Mouse (Mus musculus) lung, embryonic 16.5 days (tissue): Measurements from ENCODE around the gene Nfkbib. TPM values are rescaled to one million over a fixed set of nuclear protein-coding genes. Genes with fewer than 3 reads are reported as not detected.
A peak's percentile ranks its signal among the peaks of the same experiment; 100 is the strongest.

Source experiments
- ATAC-seq: fragments of 200-750 bp; cut with Nextera tagmentation; 2 replicates; pipeline ENCODE4 v1.8.0; 2017; ENCODE audit warnings: low read depth, mild to moderate bottlenecking, moderate library complexity
- H3K27ac ChIP-seq: fragments of 300-500 bp; sonication (generic); 2 replicates; pipeline ENCODE4 v1.5.1; 2014; ENCODE audit warnings: mild to moderate bottlenecking, control low read depth, low read length
- H3K27me3 ChIP-seq: fragments of 300-500 bp; sonication (generic); 2 replicates; pipeline ENCODE4 v1.6.1; 2014; ENCODE audit warnings: low read depth, low read length, mixed read lengths; ENCODE audit not compliant: control insufficient read depth, insufficient read depth
- H3K36me3 ChIP-seq: fragments of 300-500 bp; sonication (generic); 2 replicates; pipeline ENCODE4 v1.6.1; 2014; ENCODE audit warnings: low read length; ENCODE audit not compliant: control insufficient read depth, insufficient read depth
- H3K4me1 ChIP-seq: fragments of 300-500 bp; sonication (generic); replicated peaks from 2 replicates; pipeline ENCODE4 v1.6.1; 2014; ENCODE audit warnings: low read length, mixed read lengths; ENCODE audit not compliant: control insufficient read depth, insufficient read depth
- H3K4me2 ChIP-seq: fragments of 300-500 bp; sonication (generic); 2 replicates; pipeline ENCODE4 v1.6.1; 2014; ENCODE audit warnings: low read depth, low read length, control low read depth
- H3K4me3 ChIP-seq: fragments of 300-500 bp; sonication (generic); 2 replicates; pipeline ENCODE4 v1.5.1; 2014; ENCODE audit warnings: mild to moderate bottlenecking, low read length, control low read depth
- H3K9ac ChIP-seq: fragments of 300-500 bp; sonication (generic); 2 replicates; pipeline ENCODE4 v1.6.1; 2014; ENCODE audit warnings: low read length, control low read depth
- H3K9me3 ChIP-seq: fragments of 300-500 bp; sonication (generic); 2 replicates; pipeline ENCODE4 v1.6.1; 2016; ENCODE audit warnings: low read length; ENCODE audit not compliant: control insufficient read depth
- WGBS: fragments of 180-500 bp; shearing (Covaris S2); extraction: QIAGEN DNeasy Blood & Tissue Kit; methylation state at CpG from one replicate; pipeline ENCODE4 v1.1.7; 2014; 5-methylcytosine and 5-hydroxymethylcytosine counted together
- polyA plus RNA-seq: library from polyadenylated mRNA; unstranded; fragments of >200 nt; fragmentation: Nextera tagmentation; extraction: Ambion mirVana; gene quantifications from 2 replicates; pipeline ENCODE4 v1.2.1, GENCODE M21; 2015

Nfkbib gene
- polyA plus RNA-seq, 1 experiment from 2014 or later, result 35.3 TPM

- Histone ChIP-seq H3K9me3 (peaks cover 8% of the 10 kb centered on the region), H3K4me2 (peak overlapping the region; percentile 83), H3K36me3 (peaks cover 23% of the 10 kb centered on the region), H3K27me3 (no peaks in the 10 kb centered on the region), H3K4me3 (peak overlapping the region; percentile 52), H3K27ac (peak overlapping the region; percentile 13; the same call in 1 of the 2 replicates), H3K9ac (peak overlapping the region; percentile 54), H3K4me1 (peaks cover 9% of the 10 kb centered on the region)
- no peak for ATAC-seq
- 17% methylated on average over 11 of the region's 11 CpGs for WGBS
Measured at GRCm38 (mm10) chr7:28733211-28733610, 34.1 kb downstream of the Nfkbib start.

DNA sequence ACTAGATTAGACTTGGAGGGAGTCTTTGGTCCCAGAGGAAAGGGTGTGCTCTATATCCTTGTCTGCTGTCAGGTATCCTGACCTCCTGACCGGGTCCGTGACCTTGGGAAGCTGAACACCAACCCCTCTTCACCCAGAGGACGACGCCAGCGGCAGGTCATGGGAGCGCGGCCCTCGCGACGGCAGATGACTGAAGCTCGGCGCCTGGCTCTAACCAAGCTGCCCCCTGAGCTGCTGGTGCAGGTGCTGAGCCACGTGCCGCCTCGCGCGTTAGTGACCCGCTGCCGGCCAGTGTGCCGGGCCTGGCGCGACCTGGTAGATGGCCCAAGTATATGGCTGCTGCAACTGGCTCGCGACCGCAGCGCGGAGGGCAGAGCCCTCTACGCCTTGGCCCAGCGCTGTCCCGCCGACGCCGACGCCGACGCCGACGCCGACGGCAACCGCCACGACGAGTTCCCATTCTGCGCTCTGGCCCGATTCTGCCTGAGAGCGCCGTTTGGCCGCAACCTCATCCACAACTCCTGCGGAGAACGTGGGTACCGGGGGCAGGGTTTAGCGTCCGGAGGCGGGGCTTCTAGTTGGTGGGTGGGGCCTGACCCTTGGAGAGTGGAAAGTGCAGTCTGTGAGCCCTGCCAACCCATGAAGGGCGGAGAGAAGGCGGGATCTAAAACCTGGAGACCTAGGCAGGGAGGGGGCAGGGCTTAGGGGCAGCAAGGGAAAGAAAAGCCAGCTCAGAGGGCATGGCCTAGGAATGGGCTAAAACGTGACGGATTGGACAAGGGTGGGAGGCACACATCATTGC is 34.8 kb downstream of the Nfkbib start:
- H3K9me3 ChIP-seq, result peaks cover 8% of the 10 kb centered on the region
- H3K4me2 ChIP-seq, result peak overlapping the region; percentile 83
- peaks cover 18% of the 10 kb centered on the region for H3K36me3 ChIP-seq
- no peak overlapping the region; the same call in 1 of the 2 replicates for H3K27ac ChIP-seq
- peaks cover 9% of the 10 kb centered on the region for H3K4me1 ChIP-seq
- ATAC-seq, result peak; percentile 93
- H3K27me3 ChIP-seq, result no peaks in the 10 kb centered on the region
- H3K9ac ChIP-seq, result peak overlapping the region; percentile 54
- 4% methylated on average over 58 of the region's 58 CpGs for WGBS
- H3K4me3 ChIP-seq, result peak overlapping the region; percentile 52

- no peak overlapping the region for H3K4me2 ChIP-seq
Measured at GRCm38 (mm10) chr7:28727649-28728340, 39.5 kb downstream of the Nfkbib start.

GRCm38 (mm10) chr7:28726600-28726999 is 40.7 kb downstream of the Nfkbib start:
- Histone ChIP-seq H3K9me3 (peaks cover 8% of the 10 kb centered on the region), H3K27me3 (no peaks in the 10 kb centered on the region), H3K9ac (no peak overlapping the region; the same call in 1 of the 2 replicates), H3K27ac (no peak overlapping the region), H3K4me2 (no peak overlapping the region), H3K36me3 (peaks cover 17% of the 10 kb centered on the region), H3K4me3 (no peak overlapping the region), H3K4me1 (no peaks in the 10 kb centered on the region)
- peak; percentile 69; the same call in 1 of the 2 replicates for ATAC-seq
- 6% methylated on average over 14 of the region's 14 CpGs for WGBS

More at GRCm38 (mm10) chr7:28727649-28728340, 39.5 kb downstream of the Nfkbib start:
- 61% methylated on average over 10 of the region's 10 CpGs for whole genome bisulfite sequencing
- Histone ChIP-seq H3K36me3 (peaks cover 17% of the 10 kb centered on the region), H3K27ac (no peak overlapping the region), H3K27me3 (no peaks in the 10 kb centered on the region), H3K9me3 (peaks cover 8% of the 10 kb centered on the region), H3K9ac (no peak overlapping the region), H3K4me1 (peaks cover 5% of the 10 kb centered on the region), H3K4me3 (no peak overlapping the region)
- no peak for ATAC-seq

DNA sequence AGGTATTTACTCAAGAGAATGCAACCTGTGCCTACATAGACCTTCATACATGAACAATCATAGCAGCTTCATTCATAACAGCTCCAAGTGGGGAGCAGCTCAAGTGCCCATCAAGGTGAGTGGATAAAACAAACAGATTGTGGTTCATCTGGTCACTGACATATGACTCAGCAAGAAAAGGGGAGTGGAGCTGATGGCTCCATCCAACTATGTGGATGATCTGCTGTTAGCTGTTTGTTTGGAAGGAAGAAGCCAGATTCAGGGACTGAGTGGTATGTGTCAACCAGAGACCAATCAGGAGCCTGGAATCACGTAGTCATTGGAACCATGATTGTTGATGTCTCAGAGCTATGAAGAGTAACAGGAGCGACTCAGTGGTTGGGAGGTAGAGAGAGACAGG is 42.7 kb downstream of the Nfkbib start:
- H3K27ac ChIP-seq, result no peak overlapping the region
- no peaks in the 10 kb centered on the region for H3K27me3 ChIP-seq
- WGBS, result 87% methylated on average over 2 of the region's 2 CpGs
- no peak overlapping the region for H3K4me2 ChIP-seq
- H3K36me3 ChIP-seq, result peaks cover 7% of the 10 kb centered on the region
- H3K4me1 ChIP-seq, result no peaks in the 10 kb centered on the region
- H3K9me3 ChIP-seq, result no peaks in the 10 kb centered on the region
- H3K9ac ChIP-seq, result no peak overlapping the region
- no peak overlapping the region for H3K4me3 ChIP-seq
- ATAC-seq, result no peak

DNA sequence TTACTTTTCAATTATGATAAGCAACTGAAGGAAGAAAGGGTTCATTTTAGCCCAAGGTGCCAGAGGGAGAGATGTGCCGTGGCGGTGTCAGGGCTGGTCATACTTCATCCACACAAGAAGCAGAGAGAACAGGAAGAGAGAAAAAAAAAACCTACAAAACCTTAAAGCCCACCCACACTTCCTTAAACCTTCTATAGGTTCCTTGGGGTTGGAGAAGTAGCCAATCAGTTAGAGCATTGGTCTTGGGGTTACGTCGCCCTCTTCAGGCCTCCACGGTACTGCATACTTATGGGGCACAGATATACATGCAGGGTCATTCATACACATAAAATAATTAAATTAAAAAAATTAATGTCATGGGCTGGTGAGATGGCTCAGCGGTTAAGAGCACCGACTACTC is 45.2 kb downstream of the Nfkbib start:
- 91% methylated on average over 7 of the region's 7 CpGs for WGBS
- no peak overlapping the region for H3K4me2 ChIP-seq
- peaks cover 4% of the 10 kb centered on the region; the same call in 1 of the 2 replicates for H3K4me1 ChIP-seq
- no peaks in the 10 kb centered on the region for H3K9me3 ChIP-seq
- H3K36me3 ChIP-seq, result peaks cover 7% of the 10 kb centered on the region
- H3K27ac ChIP-seq, result no peak overlapping the region
- H3K4me3 ChIP-seq, result no peak overlapping the region
- H3K27me3 ChIP-seq, result no peaks in the 10 kb centered on the region
- no peak for ATAC-seq
- H3K9ac ChIP-seq, result no peak overlapping the region

GRCm38 (mm10) chr7:28720753-28721537 is 46.4 kb downstream of the Nfkbib start:
- H3K9ac ChIP-seq, result no peak overlapping the region
- peaks cover 6% of the 10 kb centered on the region for H3K36me3 ChIP-seq
- WGBS, result 48% methylated on average over 3 of the region's 3 CpGs
- peak overlapping the region; percentile 49; the same call in 1 of the 2 replicates for H3K27ac ChIP-seq
- ATAC-seq, result peak; percentile 80
- no peak overlapping the region for H3K4me3 ChIP-seq
- H3K27me3 ChIP-seq, result no peaks in the 10 kb centered on the region
- no peak overlapping the region for H3K4me2 ChIP-seq
- no peaks in the 10 kb centered on the region for H3K9me3 ChIP-seq
- peaks cover 5% of the 10 kb centered on the region; the same call in 1 of the 2 replicates for H3K4me1 ChIP-seq

GRCm38 (mm10) chr7:28719650-28720049 is 47.7 kb downstream of the Nfkbib start:
- Histone ChIP-seq H3K9me3 (no peaks in the 10 kb centered on the region), H3K4me3 (no peak overlapping the region), H3K9ac (no peak overlapping the region), H3K36me3 (peaks cover 3% of the 10 kb centered on the region), H3K4me2 (no peak overlapping the region), H3K27me3 (no peaks in the 10 kb centered on the region), H3K27ac (no peak overlapping the region), H3K4me1 (peaks cover 5% of the 10 kb centered on the region; the same call in 1 of the 2 replicates)
- ATAC-seq, result no peak
- WGBS, result 78% methylated on average over 2 of the region's 2 CpGs
